Mouse (Mus musculus): ENCODE data around the gene Olfr1396. TPM values are rescaled to one million over a fixed set of nuclear protein-coding genes. Genes with fewer than 3 reads are reported as not detected.

Olfr1396 gene
- polyA plus RNA-seq, 1 experiment, result not detected

Other genes starting within 250 kb of the Olfr1396 start
- gene Irgm1, start 243.2 kb downstream of the Olfr1396 start, polyA plus RNA-seq (2012; ENCODE audit: insufficient read depth, low replicate concordance), result 5.0 TPM in 1 of 2 replicates, not detected in the other
- 0.45 TPM in 1 of 2 replicates, not detected in the other for gene Gm5431, start 212.7 kb downstream of the Olfr1396 start, polyA plus RNA-seq (2012; ENCODE audit: insufficient read depth, low replicate concordance)
- 3.0 TPM in 1 of 2 replicates, not detected in the other for gene Psme2b, start 168.7 kb downstream of the Olfr1396 start, polyA plus RNA-seq (2012; ENCODE audit: insufficient read depth, low replicate concordance)
- gene Olfr56, start 136.0 kb downstream of the Olfr1396 start, polyA plus RNA-seq (2012; ENCODE audit: insufficient read depth, low replicate concordance), result 0.21 TPM in 1 of 2 replicates, not detected in the other
- gene 9930111J21Rik1, start 135.5 kb downstream of the Olfr1396 start, polyA plus RNA-seq (2012; ENCODE audit: insufficient read depth, low replicate concordance), result 0.18 TPM in 1 of 2 replicates, not detected in the other
- gene Gm12185, start 122.6 kb downstream of the Olfr1396 start, polyA plus RNA-seq (2012; ENCODE audit: insufficient read depth, low replicate concordance), result not detected in 2 replicates
- gene Tgtp1, start 120.7 kb downstream of the Olfr1396 start, polyA plus RNA-seq (2012; ENCODE audit: insufficient read depth, low replicate concordance), result 0.22 TPM in 1 of 2 replicates, not detected in the other
- gene 9930111J21Rik2, start 63.6 kb downstream of the Olfr1396 start, polyA plus RNA-seq (2012; ENCODE audit: insufficient read depth, low replicate concordance), result 0.57 TPM in 1 of 2 replicates, not detected in the other
- 0.45 TPM in 1 of 2 replicates, not detected in the other for gene Tgtp2, start 50.7 kb downstream of the Olfr1396 start, polyA plus RNA-seq (2012; ENCODE audit: insufficient read depth, low replicate concordance)
- gene Ifi47, start 38.3 kb downstream of the Olfr1396 start, polyA plus RNA-seq (2012; ENCODE audit: insufficient read depth, low replicate concordance), result 6.0 and 6.4 TPM in 2 replicates
- not detected in 2 replicates for gene Olfr1395, start 27.4 kb upstream of the Olfr1396 start, polyA plus RNA-seq (2012; ENCODE audit: insufficient read depth, low replicate concordance)
- gene Olfr1394, start 39.5 kb upstream of the Olfr1396 start, polyA plus RNA-seq (2012; ENCODE audit: insufficient read depth, low replicate concordance), result not detected in 2 replicates
- gene Btnl9, start 72.3 kb upstream of the Olfr1396 start, polyA plus RNA-seq (2012; ENCODE audit: insufficient read depth, low replicate concordance), result 7.0 and 7.1 TPM in 2 replicates
- 1.5 TPM in 1 of 2 replicates, not detected in the other for gene Zfp62, start 88.4 kb upstream of the Olfr1396 start, polyA plus RNA-seq (2012; ENCODE audit: insufficient read depth, low replicate concordance)
- gene Mgat1, start 129.3 kb upstream of the Olfr1396 start, polyA plus RNA-seq (2012; ENCODE audit: insufficient read depth, low replicate concordance), result 64.1 and 65.8 TPM in 2 replicates
- gene Olfr1393, start 163.4 kb upstream of the Olfr1396 start, polyA plus RNA-seq (2012; ENCODE audit: insufficient read depth, low replicate concordance), result not detected in 2 replicates
- not detected in 2 replicates for gene Olfr1392, start 170.4 kb upstream of the Olfr1396 start, polyA plus RNA-seq (2012; ENCODE audit: insufficient read depth, low replicate concordance)
- not detected in 2 replicates for gene Olfr10, start 189.9 kb upstream of the Olfr1396 start, polyA plus RNA-seq (2012; ENCODE audit: insufficient read depth, low replicate concordance)
- gene Olfr1391, start 207.9 kb upstream of the Olfr1396 start, polyA plus RNA-seq (2012; ENCODE audit: insufficient read depth, low replicate concordance), result not detected in 2 replicates
- not detected in 2 replicates for gene Olfr1390, start 220.3 kb upstream of the Olfr1396 start, polyA plus RNA-seq (2012; ENCODE audit: insufficient read depth, low replicate concordance)